Mouse (Mus musculus) thymus, adult 18-20 months (tissue): Measurements from ENCODE around the gene Olfr161.
"Not testable (repeated sequence)": the region's sequence is repeated elsewhere in the genome, so short reads cannot be mapped to it uniquely, and the experiment has no call there.

Experiments used
- DNase-seq, 2 experiments: peaks; one replicate each; pipeline ENCODE4 v3.0.0; 2022; ENCODE audit warnings: mixed read lengths in 2 of 2

Gene Olfr161

GRCm38 (mm10) chr16:3590691-3591090 lies at the start of gene Olfr161:
TSS of gene Olfr161 (plus strand) at chr16:3591042.
- DNase-seq: no peak

DNA sequence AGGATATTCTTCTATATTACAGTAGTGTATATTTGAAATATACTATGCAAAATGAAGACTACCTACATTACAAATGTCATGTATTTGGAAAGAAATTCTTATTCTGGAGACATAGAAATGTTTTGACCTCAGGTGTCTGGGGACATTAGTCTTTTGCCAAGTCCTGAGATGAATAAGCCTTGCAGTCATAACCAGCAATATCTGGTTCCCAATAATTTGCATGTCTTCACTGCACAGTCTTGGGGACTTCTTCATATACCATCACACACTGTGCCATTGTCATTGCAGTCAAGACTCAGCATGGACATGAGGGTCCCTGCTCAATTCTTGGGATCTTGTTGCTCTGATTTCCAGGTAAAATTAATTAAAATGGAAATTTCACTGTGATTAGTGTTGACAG lies 27.3 kb upstream of the Olfr161 start:
- no peak for DNase-seq

DNA sequence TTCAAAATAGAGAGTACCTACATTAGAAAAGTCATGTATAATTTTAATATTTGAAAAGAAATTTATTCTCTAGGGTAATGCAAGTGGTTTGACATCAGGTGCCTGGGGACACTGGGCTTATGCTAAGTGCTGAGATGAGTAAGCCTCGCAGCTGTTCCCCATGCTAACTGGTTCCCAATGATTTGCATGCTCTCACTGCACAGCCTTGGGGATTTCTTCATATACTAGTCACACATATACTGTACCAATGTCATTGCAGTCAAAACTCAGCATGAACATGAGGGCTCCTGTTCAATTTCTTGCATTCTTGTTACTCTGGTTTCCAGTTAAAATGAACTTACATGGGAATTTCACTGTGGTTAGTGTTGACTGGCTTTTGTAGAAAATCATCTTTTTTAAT lies 13.2 kb upstream of the Olfr161 start:
- DNase-seq: not testable (repeated sequence)

DNA sequence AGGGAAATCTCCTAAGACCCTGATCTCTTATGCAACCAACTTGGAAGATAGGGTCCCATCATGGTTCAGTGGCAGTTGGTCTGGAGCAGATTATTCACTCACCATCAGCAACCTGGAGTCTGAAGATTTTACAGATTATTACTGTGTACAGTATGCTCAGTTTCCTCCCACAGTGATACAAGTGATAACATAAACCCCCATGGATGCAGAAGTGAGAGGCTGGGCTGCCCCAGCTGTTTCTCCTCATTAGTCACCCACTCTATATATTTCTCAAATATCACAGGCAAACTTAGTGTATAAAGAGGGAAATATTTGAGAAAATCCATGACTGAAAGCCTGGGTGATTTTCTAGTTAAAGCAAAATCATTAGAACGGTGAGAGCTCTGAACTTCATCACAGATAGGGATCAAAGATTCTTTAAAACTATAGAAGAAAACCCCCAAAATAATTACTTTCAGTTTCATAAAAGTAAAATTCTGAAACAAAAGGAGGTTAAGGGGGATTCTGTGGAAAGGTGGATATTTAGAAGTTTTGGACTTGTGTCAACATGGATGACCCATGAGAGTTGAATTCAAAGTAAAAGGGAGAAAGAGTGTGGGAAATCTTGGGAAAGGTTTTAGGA lies 12.5 kb upstream of the Olfr161 start:
- not testable (repeated sequence) for DNase-seq

- not testable (repeated sequence) for DNase-seq
Observed at GRCm38 (mm10) chr16:3631376-3631775, 40.5 kb downstream of the Olfr161 start.

GRCm38 (mm10) chr16:3632572-3633361 lies 41.9 kb downstream of the Olfr161 start:
- not testable (repeated sequence) for DNase-seq
